Mouse (Mus musculus): Measurements from ENCODE around the gene Vrk3.
A peak's percentile ranks its signal among the peaks of the same experiment; 100 is the strongest.

Gene Vrk3

GRCm38 (mm10) chr7:44819391-44819790 lies 71.2 kb downstream of the Vrk3 start:
- peak; percentile 0 for DNase-seq

GRCm38 (mm10) chr7:44819863-44820262 lies 71.7 kb downstream of the Vrk3 start:
- peak; percentile 1 for DNase-seq

GRCm38 (mm10) chr7:44820525-44820924 lies 72.3 kb downstream of the Vrk3 start:
- DNase-seq: no peak

GRCm38 (mm10) chr7:44821666-44822448 lies 73.6 kb downstream of the Vrk3 start:
- DNase-seq: no peak

- no peak for DNase-seq
Measured at GRCm38 (mm10) chr7:44823409-44823808, 75.2 kb downstream of the Vrk3 start.

GRCm38 (mm10) chr7:44824872-44825271 lies 76.7 kb downstream of the Vrk3 start:
- peak; percentile 84 for DNase-seq

- DNase-seq: no peak
Measured at GRCm38 (mm10) chr7:44826771-44827170, 78.6 kb downstream of the Vrk3 start.
